Mouse (Mus musculus) CH12.LX (cell line): ENCODE measurements around the gene Hs1bp3. TPM values are rescaled to one million over a fixed set of nuclear protein-coding genes. Genes with fewer than 3 reads are reported as not detected.

Source experiments
- DNase-seq: peaks from one replicate; pipeline ENCODE4 v3.0.0-alpha.2; 2013; ENCODE audit errors: extremely low read depth
- H3K27ac ChIP-seq: 2 replicates; pipeline ENCODE4 v1.5.1; 2012; ENCODE audit warnings: low read depth, mild to moderate bottlenecking, control low read depth, moderate library complexity; ENCODE audit not compliant: insufficient read depth
- H3K27me3 ChIP-seq: replicated peaks from 2 replicates; pipeline ENCODE3; 2012; ENCODE audit warnings: inconsistent platforms
- H3K36me3 ChIP-seq, 2 experiments: replicated peaks in 1 of 2; 2 replicates each; pipeline versions ENCODE3 to v1.6.1; 2012; ENCODE audit warnings: inconsistent platforms in 1 of 2, low read length in 1 of 2, mild to moderate bottlenecking in 1 of 2, mixed read lengths in 1 of 2, moderate library complexity in 1 of 2; ENCODE audit not compliant: control insufficient read depth in 1 of 2, insufficient read depth in 1 of 2
- H3K4me1 ChIP-seq, 2 experiments: 2 replicates each; pipeline ENCODE4 v1.6.1; 2012; ENCODE audit warnings: inconsistent platforms in 1 of 2, moderate library complexity in 1 of 2; ENCODE audit not compliant: insufficient read depth in 2 of 2, control insufficient read depth in 1 of 2
- H3K4me2 ChIP-seq: 2 replicates; pipeline ENCODE4 v1.6.1; 2012; ENCODE audit warnings: low read depth, mild to moderate bottlenecking, control low read depth; ENCODE audit not compliant: poor library complexity, insufficient read depth, severe bottlenecking
- H3K4me3 ChIP-seq, 3 experiments: fragments of 150-350 bp in 1 of 3; sonication (generic) in 1 of 3; replicated peaks in 1 of 3; 2 replicates each; pipeline versions ENCODE3 to v1.5.1; 2011 to 2012; ENCODE audit warnings: low read depth in 2 of 3, low read length in 2 of 3, mild to moderate bottlenecking in 2 of 3, moderate library complexity in 2 of 3, control low read depth in 1 of 3, improper control_type of control experiment in 1 of 3, inconsistent platforms in 1 of 3, mixed read lengths in 1 of 3; ENCODE audit not compliant: poor library complexity in 1 of 3
- H3K79me2 ChIP-seq: replicated peaks from 2 replicates; pipeline ENCODE4 v1.6.1; 2012; ENCODE audit warnings: mild to moderate bottlenecking, moderate library complexity; ENCODE audit not compliant: control insufficient read depth, poor library complexity, insufficient read depth, severe bottlenecking; ENCODE audit errors: extremely low read depth
- H3K9ac ChIP-seq: 2 replicates; pipeline ENCODE4 v1.6.1; 2012; ENCODE audit warnings: low read depth, mild to moderate bottlenecking, control low read depth, moderate library complexity; ENCODE audit not compliant: insufficient read depth
- H3K9me3 ChIP-seq: replicated peaks from 2 replicates; pipeline ENCODE3; 2012; ENCODE audit warnings: low read length, inconsistent platforms, mixed read lengths
- CTCF ChIP-seq, 2 experiments: IDR thresholded peaks in 1 of 2; conservative IDR thresholded peaks in 1 of 2; 2 replicates each; pipeline ENCODE4 v1.5.1; 2011 to 2012; ENCODE audit warnings: low read depth in 2 of 2, low read length in 2 of 2, improper control_type of control experiment in 1 of 2, inconsistent platforms in 1 of 2, mild to moderate bottlenecking in 1 of 2, moderate library complexity in 1 of 2
- ELF1 ChIP-seq: IDR thresholded peaks from 2 replicates; pipeline ENCODE4 v1.6.1; 2014; ENCODE audit warnings: low read depth, mild to moderate bottlenecking, inconsistent platforms, low read length, improper control_type of control experiment
- EP300 ChIP-seq: IDR thresholded peaks from 2 replicates; pipeline ENCODE4 v1.6.1; 2011; ENCODE audit warnings: low read length, improper control_type of control experiment
- ETS1 ChIP-seq: conservative IDR thresholded peaks from 2 replicates; pipeline ENCODE4 v1.6.1; 2012; ENCODE audit warnings: low read depth, mild to moderate bottlenecking, inconsistent platforms, low read length, improper control_type of control experiment, moderate library complexity
- GABPA ChIP-seq: IDR thresholded peaks from 2 replicates; pipeline ENCODE4 v1.6.1; 2012; ENCODE audit warnings: low read depth, low read length, improper control_type of control experiment, inconsistent platforms; ENCODE audit not compliant: insufficient replicate concordance
- IRF4 ChIP-seq: IDR thresholded peaks from 2 replicates; pipeline ENCODE4 v1.6.1; 2014; ENCODE audit warnings: low read depth, mild to moderate bottlenecking, inconsistent platforms, low read length, improper control_type of control experiment
- JUN ChIP-seq: IDR thresholded peaks from 2 replicates; pipeline ENCODE4 v1.6.1; 2011; ENCODE audit warnings: low read depth, mild to moderate bottlenecking, low read length, improper control_type of control experiment, moderate library complexity; ENCODE audit not compliant: insufficient read depth
- JUND ChIP-seq: conservative IDR thresholded peaks from 2 replicates; pipeline ENCODE4 v1.6.1; 2011; ENCODE audit warnings: low read depth, low read length, improper control_type of control experiment
- KAT2A ChIP-seq: IDR thresholded peaks from 2 replicates; pipeline ENCODE4 v1.6.1; 2012; ENCODE audit warnings: low read length, improper control_type of control experiment, inconsistent platforms; ENCODE audit not compliant: insufficient replicate concordance
- MAZ ChIP-seq: IDR thresholded peaks from 2 replicates; pipeline ENCODE4 v1.6.1; 2012; ENCODE audit warnings: low read depth, mild to moderate bottlenecking, inconsistent platforms, low read length, improper control_type of control experiment, moderate library complexity
- NELFE ChIP-seq: IDR thresholded peaks from 2 replicates; pipeline ENCODE4 v1.6.1; 2011; ENCODE audit warnings: low read depth, low read length, improper control_type of control experiment
- PAX5 ChIP-seq: IDR thresholded peaks from 2 replicates; pipeline ENCODE4 v1.6.1; 2012; ENCODE audit warnings: low read length, inconsistent platforms, mixed read lengths
- POLR2A ChIP-seq: IDR thresholded peaks from 2 replicates; pipeline ENCODE4 v1.6.1; 2011; ENCODE audit warnings: low read depth, mild to moderate bottlenecking, improper control_type of control experiment, low read length
- POLR2AphosphoS2 ChIP-seq: IDR thresholded peaks from 2 replicates; pipeline ENCODE4 v1.6.1; 2011; ENCODE audit warnings: low read depth, low read length, improper control_type of control experiment
- RAD21 ChIP-seq: IDR thresholded peaks from 2 replicates; pipeline ENCODE4 v1.6.1; 2011; ENCODE audit warnings: low read depth, mild to moderate bottlenecking, low read length, improper control_type of control experiment, moderate library complexity
- SIN3A ChIP-seq: IDR thresholded peaks from 2 replicates; pipeline ENCODE4 v1.6.1; 2012; ENCODE audit warnings: low read length, improper control_type of control experiment, inconsistent platforms
- USF1 ChIP-seq: IDR thresholded peaks from 2 replicates; pipeline ENCODE4 v1.6.1; 2014; ENCODE audit warnings: low read depth, mild to moderate bottlenecking, inconsistent platforms, low read length, improper control_type of control experiment
- ZMIZ1 ChIP-seq: IDR thresholded peaks from 2 replicates; pipeline ENCODE4 v1.6.1; 2012; ENCODE audit warnings: low read depth, mild to moderate bottlenecking, inconsistent platforms, low read length, improper control_type of control experiment
- dilution Hi-C: fragments of 300-500 bp; cut with MboI; formaldehyde crosslinking; loops from 2 replicates; pipeline ENCODE4 v1.14.3; 2020; ENCODE audit warnings: low sequenced_read_pairs; ENCODE audit not compliant: extremely low pct_unique_long_range_greater_than_20kb, extremely low pct_ligation_motif_present
- in situ Hi-C: fragments of 300-500 bp; cut with MboI; formaldehyde crosslinking; loops from 3 replicates; pipeline ENCODE4 v1.14.3; 2019; ENCODE audit warnings: low sequenced_read_pairs, low pct_ligation_motif_present, low pct_unique_long_range_greater_than_20kb, mixed read lengths
- polyA plus RNA-seq: library from polyadenylated mRNA; unstranded; fragments of >175 nt; gene quantifications from 2 replicates; pipeline ENCODE4 v1.2.1, GENCODE M21; 2012; ENCODE audit warnings: low read depth; ENCODE audit not compliant: insufficient read length
- total RNA-seq, 2 experiments: library from RNA; depleted of rRNA; stranded (reverse); fragments of 300-350 nt in 1 of 2; fragments of >200 nt in 1 of 2; gene quantifications; 2 replicates each; pipeline ENCODE4 v1.2.3; 2012 to 2014

Gene Hs1bp3
- total and polyA plus RNA-seq, 3 experiments = 2.6 to 10.1 (median 4.7) TPM

- Histone ChIP-seq H3K36me3 (peaks cover 34 to 93% of the 10 kb centered on the region in 2 experiments), H3K79me2 (no peaks in the 10 kb centered on the region), H3K4me2 (no peak overlapping the region), H3K27ac (no peak overlapping the region), H3K9me3 (no peaks in the 10 kb centered on the region), H3K4me1 (peaks cover 0 to 11% of the 10 kb centered on the region in 2 experiments; a peak in 2 of 4 replicates), H3K27me3 (no peaks in the 10 kb centered on the region), H3K4me3 (no peak overlapping the region), H3K9ac (no peak overlapping the region)
- no peak for TF ChIP-seq POLR2A
- no peak for TF ChIP-seq KAT2A
- no peak for TF ChIP-seq USF1
- no peak for TF ChIP-seq ELF1
- TF ChIP-seq RAD21 = no peak
- TF ChIP-seq IRF4 = no peak
- TF ChIP-seq JUN = no peak
- TF ChIP-seq ZMIZ1 = no peak
- TF ChIP-seq EP300 = no peak
- TF ChIP-seq GABPA = no peak
- TF ChIP-seq ETS1 = no peak
- TF ChIP-seq MAZ = no peak
- dilution Hi-C loops = no loop called here
- no peak for DNase-seq
- in situ Hi-C loops = no loop called here
These were observed 12.2 kb downstream of the Hs1bp3 start for GRCm38 (mm10) chr12:8325245-8325942.

- in situ Hi-C loops = no loop called here
These were observed 12.8 kb downstream of the Hs1bp3 start for GRCm38 (mm10) chr12:8325943-8326522.

More at GRCm38 (mm10) chr12:8325943-8326522, 12.8 kb downstream of the Hs1bp3 start:
- dilution Hi-C loops = no loop called here
- peaks cover 0 to 17% of the 10 kb centered on the region in 2 experiments; a peak in 2 of 4 replicates for H3K4me1 ChIP-seq
- H3K79me2 ChIP-seq = no peaks in the 10 kb centered on the region
- TF ChIP-seq NELFE = no peak
- no peak for TF ChIP-seq JUND
- no peak for TF ChIP-seq USF1
- TF ChIP-seq CTCF (conservative IDR thresholded peaks at IDR 0.05 in 1 of 2, IDR thresholded peaks at IDR 0.05 in 1 of 2; ENCODE audit: low read depth in 2 of 2, low read length in 2 of 2) = no peak
- no peak for TF ChIP-seq PAX5
- TF ChIP-seq ETS1 = no peak
- TF ChIP-seq SIN3A = no peak
- no peak for TF ChIP-seq POLR2AphosphoS2
- TF ChIP-seq MAZ = no peak
- TF ChIP-seq EP300 = no peak
- no peak for TF ChIP-seq ZMIZ1
- H3K4me2 ChIP-seq = no peak overlapping the region
- H3K4me3 ChIP-seq = no peak overlapping the region
- no peaks in the 10 kb centered on the region for H3K9me3 ChIP-seq
- no peak for DNase-seq
- no peaks in the 10 kb centered on the region for H3K27me3 ChIP-seq
- H3K9ac ChIP-seq = no peak overlapping the region
- H3K36me3 ChIP-seq = peaks cover 31 to 93% of the 10 kb centered on the region in 2 experiments
- H3K27ac ChIP-seq = no peak overlapping the region
